Mouse (Mus musculus): ENCODE data around the gene Has1.
"Not testable (repeated sequence)": the region's sequence is repeated elsewhere in the genome, so short reads cannot be mapped to it uniquely, and the experiment has no call there.

DNA sequence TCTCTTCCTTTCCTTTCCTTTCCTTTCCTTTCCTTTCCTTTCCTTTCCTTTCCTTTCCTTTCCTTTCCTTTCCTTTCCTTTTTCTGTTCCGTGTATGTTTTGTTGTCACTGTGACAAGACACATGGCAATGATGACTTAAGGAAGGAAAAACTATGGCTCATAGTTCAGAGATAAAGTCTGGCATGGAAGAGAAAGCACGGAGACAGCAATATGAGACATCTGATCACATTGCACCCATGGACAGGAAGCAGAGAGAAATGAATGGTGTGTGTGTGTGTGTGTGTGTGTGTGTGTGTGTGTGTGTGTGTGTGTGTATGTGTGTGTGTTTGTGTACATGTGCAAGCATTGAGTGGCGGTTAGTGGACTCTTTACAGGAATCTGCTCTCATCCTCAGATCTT is 10.4 kb downstream of the Has1 start:
- not testable (repeated sequence) for TF ChIP-seq GATA1, TAL1 (IDR thresholded peaks at IDR 0.05; ENCODE audit: low read length)
